Mouse (Mus musculus) retina, embryonic 14.5 days (tissue): ENCODE measurements around the gene Mcm3ap.
A peak's percentile ranks its signal among the peaks of the same experiment; 100 is the strongest.

Experiments used
- DNase-seq: peaks from one replicate; pipeline ENCODE4 v3.0.0-alpha.2; 2015; ENCODE audit warnings: low spot score

The Mcm3ap gene

GRCm38 (mm10) chr10:76495501-76495900 is 26.8 kb downstream of the Mcm3ap start:
- DNase-seq = no peak

DNA sequence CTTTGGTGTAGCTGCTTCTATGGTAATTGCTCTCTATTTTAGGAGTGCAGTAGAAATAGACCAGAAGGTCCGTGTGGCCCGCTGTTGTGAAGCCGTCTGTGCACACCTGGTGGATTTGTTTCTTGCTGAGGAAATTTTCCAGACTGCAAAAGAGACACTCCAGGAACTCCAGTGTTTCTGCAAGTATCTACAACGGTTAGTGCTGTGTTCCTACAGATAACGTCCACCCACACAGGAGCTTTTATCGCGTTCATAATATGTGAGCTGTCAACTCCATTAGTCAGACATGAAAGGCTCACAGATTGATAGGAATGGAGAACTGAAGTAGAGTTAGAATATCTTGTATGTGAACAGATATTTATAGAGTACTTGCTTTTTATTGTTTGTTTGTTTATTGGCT is 27.6 kb downstream of the Mcm3ap start:
- no peak for DNase-seq

DNA sequence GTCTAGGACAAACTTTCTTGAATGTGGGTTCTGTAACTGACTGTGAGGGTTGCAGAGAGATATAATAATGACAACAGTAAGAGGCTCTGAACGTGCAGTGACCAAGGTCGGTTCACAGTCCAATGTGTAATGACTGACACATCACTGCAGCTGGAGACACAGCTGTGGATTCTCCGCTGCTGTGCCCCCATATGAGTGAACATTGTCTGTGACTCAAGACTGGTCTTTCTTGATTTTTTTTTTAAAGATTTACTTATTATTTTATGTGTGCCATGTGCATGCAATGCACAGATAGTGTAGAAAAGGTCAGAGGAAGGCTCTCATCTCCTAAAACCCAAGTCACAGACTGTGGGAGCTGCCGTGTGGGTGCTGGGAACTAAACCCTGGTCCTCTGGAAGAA is 28.8 kb downstream of the Mcm3ap start:
- no peak for DNase-seq

DNA sequence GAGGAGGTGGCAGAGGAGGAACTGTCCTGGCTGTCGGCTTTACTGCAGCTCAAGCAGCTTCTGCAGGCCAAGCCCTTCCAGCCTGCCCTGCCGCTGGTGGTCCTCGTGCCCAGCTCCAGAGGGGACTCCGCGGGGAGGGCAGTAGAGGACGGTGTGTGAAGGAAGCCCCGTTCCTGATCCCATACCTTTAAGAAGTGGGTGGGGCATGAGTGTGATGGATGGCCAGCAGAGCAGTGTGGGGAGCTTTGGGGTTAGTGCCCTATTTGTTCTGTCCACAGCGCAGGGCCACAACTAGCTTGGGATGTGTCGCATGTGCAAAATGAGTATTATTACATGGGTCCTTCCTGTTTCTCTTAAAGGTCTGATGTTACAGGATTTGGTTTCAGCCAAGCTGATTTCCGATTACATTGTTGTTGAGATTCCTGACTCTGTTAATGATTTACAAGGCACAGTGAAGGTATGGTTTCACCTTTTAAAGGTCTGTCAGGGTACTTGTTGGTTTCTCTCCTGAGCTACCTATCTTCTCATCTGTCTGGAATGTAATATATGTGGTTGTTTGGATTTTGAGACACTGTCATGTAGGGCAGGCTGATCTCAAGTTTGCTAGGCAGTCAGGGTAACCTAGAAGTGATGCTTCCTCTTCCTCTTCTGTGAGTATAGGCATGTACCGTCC is 35.7 kb downstream of the Mcm3ap start:
- no peak for DNase-seq

DNA sequence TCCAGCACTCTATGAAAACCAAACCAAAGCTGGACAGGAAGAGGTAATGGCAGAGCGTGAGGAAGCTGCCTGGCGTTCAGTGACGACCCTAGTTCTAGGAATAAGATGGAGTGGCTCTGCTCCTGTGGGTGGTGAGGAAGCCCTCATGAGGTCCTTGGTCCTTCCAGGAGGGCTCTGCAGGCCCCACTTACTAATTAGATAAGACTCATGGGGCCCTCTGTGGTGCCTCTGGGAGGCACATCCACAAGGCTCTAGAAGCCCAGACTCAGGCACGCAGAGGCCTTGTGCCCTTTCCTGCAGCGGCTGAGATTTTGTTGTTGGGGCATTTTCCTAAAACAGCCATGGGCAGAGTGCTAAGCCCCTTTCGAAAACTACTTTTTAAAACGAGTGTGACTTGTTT is 37.1 kb downstream of the Mcm3ap start:
- no peak for DNase-seq

DNA sequence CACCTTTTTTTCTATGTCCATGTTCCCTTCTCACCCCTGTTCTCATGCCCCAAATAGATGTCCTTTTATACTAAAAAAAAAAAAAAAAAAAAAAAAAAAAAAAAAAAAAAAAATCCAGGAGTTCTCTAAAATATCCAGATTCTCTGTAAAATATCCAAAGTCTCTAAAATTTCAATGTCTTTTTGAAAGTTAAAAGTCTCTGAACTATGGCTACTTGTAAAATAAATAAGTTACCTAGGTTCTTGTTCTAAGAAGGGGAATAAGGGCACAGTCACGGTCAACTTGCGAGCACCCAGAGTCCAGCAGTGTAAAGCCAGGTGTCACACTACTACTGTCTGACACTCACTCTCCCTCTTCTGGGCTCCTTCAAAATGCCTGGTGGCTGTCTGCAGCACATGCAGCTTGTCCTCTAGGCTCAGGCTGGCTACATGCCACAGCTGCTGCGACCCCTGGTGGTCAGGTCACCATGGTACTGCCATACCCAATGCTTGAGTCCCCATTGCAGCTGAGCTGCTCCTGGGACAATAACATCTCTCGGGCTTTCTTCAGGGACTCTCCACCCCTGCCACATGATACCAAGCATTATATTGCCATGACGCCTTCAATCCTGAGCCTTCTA is 44.3 kb downstream of the Mcm3ap start:
- DNase-seq = peak; percentile 89

GRCm38 (mm10) chr10:76530922-76531321 is 62.2 kb downstream of the Mcm3ap start:
- DNase-seq = no peak

DNA sequence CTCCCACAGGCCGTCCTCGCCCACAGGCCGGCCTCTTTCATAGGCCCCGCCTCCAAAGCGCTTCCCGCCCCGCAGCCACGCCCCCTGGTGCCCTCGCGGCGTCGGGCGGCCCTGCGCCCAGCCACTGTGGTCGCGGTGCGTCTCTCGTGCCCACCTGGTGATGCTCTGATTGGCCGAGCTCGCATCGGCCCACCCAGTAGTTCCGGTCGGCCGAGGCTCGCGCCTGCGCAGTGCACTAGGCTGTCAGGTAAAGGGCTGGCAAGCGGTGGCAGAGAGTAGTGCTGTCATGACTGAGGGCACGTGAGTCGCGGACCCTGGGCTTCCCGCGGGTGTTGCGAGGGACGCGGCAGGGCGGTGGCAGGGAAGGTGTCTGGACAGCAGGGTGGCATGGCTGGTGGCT is 62.6 kb downstream of the Mcm3ap start, which contains the start of gene Lss:
TSS of gene Lss (plus strand) at position 214 of the 400 bp plus-strand sequence.
- peak; percentile 98 for DNase-seq

- DNase-seq = no peak
These were observed 63.1 kb downstream of the Mcm3ap start for GRCm38 (mm10) chr10:76531828-76532227.

DNA sequence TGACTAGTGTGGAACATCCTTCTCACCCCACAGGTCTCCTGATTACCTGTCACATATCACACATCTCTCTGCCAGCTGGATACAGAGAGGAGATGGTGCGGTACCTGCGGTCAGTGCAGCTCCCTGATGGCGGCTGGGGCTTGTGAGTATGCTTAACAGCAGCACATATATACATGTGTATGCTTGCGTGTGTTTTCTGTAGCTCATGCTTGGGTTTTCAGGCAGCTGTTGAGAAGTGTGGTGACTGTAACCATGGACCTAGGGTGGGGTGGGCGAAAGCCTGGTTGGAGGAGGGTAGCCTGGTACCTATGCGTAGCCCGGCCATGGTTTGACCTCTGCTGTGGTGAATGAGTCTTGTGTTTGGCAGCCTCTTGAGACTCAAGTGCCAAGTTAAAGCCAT is 66.8 kb downstream of the Mcm3ap start:
- DNase-seq = no peak

DNA sequence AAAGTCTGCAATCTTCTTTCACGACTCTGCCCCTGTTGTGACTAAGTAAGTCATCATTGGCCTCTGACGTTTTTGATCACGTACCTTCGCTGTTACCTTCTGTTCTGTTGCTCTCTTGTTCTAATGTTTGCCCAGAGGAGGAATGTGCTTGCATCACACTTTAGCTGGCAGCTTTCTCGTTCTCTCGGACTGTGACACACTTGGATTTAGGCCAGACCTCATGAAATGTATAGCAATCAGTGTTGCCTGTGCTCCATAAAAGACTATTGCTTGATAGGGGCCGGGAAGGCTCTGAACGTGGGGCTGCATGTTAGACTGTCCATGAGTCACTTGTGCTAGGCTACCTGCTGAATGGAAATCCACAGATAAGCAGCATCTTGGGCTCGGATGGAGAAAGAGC is 68.9 kb downstream of the Mcm3ap start:
- no peak for DNase-seq

DNA sequence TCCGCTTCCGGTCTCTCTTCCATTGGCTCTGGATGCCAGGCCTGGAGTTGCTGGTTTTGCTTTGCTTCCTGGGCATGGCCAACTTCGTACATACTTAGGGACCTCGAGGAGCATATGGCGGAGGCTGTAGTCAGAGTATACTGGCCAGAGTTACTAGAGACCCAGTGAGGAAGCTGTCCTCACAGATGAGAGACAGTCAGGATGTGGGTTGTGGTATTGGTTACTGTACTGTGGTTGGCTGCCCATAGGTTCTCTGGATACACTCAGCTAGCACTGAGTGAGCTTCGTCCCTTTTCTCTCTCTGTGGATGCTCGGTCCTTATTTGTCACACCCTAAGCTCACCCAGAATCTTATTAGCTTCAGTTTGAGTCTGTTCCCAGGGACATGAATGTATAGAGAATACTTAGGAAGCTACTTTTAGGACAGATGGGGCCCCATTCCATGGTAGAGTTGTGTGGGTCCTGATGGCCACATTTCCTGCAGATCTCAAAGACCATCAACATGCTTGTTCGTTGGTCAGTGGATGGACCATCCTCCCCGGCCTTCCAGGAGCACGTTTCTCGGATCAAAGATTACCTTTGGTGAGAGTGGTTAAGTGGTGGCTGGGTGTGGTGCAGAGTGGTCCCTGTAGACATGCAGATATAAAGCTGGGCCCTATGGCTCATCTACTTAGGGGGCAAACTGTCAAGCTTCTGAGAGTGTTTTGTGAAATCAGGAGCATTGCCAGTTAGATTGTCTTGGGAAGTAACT is 72.8 kb downstream of the Mcm3ap start:
- DNase-seq = no peak

GRCm38 (mm10) chr10:76542636-76543375 is 74.1 kb downstream of the Mcm3ap start:
- DNase-seq = no peak

- no peak for DNase-seq
These were observed 77.8 kb downstream of the Mcm3ap start for GRCm38 (mm10) chr10:76546566-76546965.

- no peak for DNase-seq
These were observed 79.5 kb downstream of the Mcm3ap start for GRCm38 (mm10) chr10:76548218-76548617.

- DNase-seq = peak; percentile 9
These were observed 81.7 kb downstream of the Mcm3ap start for GRCm38 (mm10) chr10:76550458-76550857.

DNA sequence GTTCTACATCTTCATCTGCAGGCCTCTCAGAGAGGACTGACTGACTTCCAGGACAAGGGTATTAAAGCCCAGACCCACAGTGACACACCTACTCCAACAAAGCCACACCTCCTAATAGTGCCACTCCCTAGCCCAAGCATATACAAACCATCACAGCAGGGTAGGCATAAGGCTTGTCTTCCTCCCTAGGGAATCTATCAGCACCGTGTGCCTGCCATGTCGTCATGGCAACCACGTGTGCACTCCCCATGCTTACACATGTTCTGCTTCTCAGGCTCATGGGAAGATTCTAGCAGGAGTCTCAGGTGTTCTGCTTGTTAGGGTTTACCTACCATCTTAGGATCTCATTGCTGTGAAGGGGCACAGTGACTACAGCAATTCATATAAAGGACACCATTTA is 82.8 kb downstream of the Mcm3ap start:
- no peak for DNase-seq

DNA sequence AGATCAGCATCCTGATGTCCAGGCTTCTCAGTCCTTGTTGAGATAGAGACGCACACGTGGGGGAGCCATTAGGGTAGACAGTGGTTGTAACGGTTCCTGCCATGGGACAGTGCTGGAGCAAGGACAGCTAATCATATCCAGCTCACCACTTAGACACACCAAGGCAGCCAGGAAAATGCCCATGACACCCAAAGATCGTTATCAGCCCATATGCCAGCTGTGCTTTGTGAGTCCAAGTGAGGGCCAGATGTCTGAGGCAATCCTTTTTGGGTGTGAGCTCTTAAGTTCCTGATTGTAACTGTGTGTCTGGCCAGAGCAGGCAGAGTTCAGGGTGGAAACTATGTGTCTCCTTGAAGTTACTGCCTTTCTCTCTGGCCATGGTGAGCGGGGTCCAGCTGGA is 85.3 kb downstream of the Mcm3ap start:
- DNase-seq = no peak

DNA sequence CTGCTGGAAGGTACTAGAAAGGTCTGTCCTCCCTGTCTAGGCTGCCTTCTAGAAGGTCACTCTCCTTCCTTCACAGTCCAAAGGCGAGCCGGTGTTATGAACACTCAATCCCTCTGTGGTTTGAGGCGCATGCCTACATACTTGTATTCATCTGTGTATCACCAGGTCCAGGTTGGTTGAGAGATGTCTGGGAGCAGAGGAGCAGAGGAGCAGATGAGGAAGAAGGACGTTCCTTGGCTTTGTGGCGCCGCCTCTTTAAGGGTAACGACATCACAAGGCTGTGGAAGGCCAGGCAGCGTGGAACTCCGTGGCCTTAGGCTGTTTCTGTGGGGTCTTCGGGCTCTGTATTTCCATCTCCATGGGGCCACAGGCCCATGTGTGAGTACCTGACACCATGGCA is 93.2 kb downstream of the Mcm3ap start, which contains the start of gene Spatc1l:
TSS of gene Spatc1l (plus strand) at position 301 of the 400 bp plus-strand sequence.
- DNase-seq = no peak
